Mouse (Mus musculus) telencephalon, adult 2 months (tissue): ENCODE data around the gene Anks1b.

Experiments used
- DNase-seq: peaks from one replicate; pipeline ENCODE4 v3.0.0-alpha.2; 2011; ENCODE audit warnings: low read depth, low spot score

Anks1b gene

DNA sequence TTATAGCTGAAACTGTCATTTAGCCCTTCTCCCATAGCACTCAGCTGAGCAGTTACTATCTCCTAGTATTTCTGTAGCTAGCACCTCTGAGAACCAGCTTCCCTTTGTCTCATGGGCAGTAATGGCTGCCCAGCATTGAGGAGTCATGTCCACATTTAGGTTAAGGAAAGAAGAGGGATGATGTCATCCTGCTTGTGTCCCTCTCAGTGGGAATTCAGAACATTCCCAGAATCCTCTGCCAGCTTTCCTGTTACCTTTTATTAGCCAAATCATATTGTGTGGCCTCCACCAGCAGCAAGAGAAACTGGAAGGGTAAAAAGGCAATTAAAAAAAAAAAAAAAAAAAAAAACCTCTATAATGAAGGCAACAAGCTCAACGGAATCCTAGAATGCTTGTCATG, 851.6 kb downstream of the Anks1b start:
- no peak for DNase-seq

DNA sequence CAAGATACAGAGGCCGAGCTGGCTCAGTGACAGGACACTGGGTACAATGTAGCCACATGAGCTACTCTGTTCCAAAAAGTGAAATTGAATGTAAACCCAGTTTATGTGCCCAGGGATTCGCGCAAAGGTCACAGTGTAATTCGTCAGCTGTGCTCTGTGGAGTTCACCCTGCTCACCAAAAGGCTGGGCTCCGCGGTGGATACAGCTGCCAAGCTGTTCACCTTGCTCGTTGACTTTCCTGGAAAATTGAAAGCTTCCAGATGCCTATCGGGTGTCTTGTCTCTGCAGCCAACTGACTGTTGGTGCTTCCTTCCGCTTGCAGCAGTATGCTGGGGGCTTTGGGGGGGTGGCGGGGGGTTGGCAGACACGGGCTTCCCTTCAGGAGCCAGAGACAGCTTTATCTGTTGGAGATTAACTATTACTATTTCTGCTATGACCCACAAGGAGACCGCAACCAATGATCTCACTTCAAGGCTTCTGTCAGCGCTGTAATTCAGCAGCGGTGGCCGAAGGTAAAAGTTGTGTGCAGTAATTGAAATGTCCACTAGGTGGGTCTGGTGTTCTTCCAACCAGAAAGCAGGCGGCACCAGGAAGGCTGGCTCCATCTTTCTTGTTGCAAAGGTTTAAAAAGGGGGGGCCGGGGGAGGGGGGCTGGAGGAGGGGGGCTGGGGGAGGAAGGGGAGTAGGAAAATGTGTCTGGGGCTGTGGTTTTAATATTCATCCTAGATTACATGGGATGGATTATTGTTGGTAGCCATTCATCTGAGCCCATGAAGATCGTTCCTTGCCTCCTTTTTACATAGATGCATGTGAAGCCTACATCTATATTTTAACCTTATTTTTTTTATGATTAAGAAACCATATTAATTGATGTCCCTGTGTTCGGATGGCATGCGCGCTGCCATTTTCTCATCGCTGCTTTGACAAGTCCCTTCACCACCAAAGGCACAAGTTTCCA, 855.4 kb downstream of the Anks1b start:
- peak; percentile 85 for DNase-seq

DNA sequence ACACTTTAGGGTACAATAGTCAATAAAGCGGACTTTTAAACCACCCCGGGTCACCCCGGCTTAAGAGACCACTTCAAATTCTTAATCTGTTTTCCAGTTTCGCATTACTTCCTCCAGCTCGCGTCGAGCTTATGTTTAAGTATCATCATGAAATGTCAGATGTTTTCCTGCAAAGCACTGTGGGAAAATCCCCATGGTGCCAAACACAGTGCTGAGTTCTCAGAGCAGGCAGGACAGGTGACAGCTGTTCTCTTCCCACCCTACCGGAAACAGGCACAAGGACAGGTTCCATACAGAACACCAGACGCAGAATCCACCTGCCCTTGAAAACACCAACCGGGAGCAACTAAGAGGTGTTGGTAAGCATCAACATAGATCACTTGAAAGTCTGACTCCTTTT, 856.2 kb downstream of the Anks1b start:
- DNase-seq: no peak

DNA sequence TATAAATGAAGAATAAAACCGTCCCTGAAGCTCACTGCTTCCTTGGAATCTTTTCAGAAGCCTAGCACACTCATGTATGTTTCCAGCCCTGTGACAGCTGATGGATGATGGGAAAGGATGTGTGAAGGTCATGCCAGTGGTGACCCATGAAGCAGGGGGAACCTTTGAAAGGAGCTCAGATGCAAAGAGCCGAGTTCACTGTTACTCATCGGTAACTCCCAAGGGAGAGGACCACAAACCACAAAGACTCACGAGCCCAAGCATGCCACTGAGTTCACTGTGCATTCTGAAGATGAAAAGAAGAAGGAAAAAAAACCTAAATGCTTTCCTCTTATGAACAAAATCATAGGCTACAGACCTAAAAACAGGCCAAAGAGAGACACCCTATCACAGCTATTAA, 859.5 kb downstream of the Anks1b start:
- DNase-seq: no peak

DNA sequence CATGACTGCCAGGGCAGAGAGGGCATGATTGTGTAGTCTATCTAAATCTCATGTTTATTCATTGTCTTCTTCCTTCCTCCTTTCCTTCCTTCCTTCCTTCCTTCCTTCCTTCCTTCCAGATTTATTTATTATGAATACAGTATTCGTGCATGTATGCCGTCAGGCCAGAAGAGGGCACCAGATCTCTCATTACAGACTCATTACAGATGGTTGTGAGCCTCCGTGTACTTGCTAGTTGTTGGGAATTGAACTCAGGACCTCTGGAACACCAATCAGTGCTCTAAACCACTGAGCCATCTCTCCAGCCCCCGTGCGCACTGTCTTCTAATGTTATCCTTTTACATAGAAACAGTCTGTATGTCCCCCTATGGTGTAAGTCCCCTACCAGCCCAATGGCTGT, 860.3 kb downstream of the Anks1b start:
- no peak for DNase-seq

DNA sequence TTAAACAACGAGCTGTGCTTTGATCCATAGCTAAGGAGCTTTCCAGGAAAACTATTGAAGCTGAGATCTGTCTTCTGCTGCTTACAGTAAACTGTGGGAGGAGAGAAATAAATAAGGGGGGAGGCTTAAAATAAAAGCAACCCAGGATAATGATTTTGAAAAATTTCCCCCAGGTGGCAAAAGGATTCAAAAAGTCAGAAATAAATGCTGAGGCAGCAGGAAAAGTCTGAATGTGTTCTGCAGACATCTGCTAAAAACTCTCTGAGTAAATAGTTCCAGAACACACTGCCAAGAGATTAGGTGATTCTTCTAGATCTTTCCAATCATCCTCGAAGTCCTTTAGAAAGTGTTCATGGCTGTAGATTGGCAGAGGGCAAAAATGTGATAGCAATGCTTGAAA, 865.2 kb downstream of the Anks1b start:
- DNase-seq: no peak

DNA sequence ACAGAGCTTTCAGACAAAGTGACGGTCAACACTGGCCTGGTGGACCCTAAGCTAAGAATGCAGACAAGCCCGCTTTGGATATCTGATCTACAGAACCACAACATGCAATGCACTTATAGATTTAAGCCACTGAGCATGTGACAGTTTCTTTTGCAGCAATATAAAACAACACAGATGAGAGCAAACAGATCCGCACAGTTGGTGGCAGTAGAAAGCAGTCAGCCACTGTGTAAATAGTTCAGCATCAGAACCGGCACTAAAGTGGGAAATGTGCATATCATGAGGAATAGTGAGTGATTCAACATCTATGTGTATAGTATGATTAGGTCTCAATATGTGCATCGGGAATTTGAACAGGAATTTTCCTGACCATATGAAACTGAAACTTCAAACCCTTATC, 867.6 kb downstream of the Anks1b start:
- DNase-seq: no peak

DNA sequence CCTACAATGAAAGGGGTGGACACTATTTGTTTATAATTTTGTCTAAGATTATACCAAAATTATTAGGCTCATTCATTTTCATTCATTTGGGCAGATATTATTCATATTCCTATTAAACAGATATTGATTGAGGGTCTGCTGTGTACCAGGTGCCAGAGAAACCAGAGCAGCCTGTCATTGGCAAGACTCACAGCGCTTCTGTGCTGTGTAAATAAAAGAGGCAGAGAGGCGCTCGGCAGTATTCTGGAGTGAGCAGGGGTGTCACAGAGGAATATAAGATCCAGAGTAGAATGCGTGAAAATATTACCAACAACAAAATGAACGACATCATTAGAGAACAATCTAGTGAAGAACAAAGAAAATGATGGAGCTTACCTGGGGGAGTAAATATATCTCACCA, 878.6 kb downstream of the Anks1b start:
- no peak for DNase-seq

DNA sequence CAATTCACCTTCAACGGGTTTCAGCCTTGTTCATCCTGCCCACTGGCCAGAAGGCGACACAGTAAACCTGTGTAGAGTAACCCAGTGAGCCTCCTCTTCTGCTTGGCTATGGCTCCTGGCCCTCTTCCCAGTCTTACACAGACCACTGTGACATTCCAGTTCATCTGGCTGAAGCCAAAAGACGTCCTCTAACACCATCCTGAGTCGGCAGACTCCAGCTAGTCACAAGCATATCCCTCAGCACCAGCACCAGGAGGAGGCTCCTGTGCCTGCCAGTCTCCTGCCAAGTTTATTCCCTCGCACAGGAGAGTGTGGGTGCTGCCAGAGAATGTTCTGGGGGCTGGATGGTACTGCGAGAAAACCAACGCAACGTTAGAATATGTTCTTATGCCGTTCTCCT, 879.8 kb downstream of the Anks1b start:
- peak; percentile 90 for DNase-seq

DNA sequence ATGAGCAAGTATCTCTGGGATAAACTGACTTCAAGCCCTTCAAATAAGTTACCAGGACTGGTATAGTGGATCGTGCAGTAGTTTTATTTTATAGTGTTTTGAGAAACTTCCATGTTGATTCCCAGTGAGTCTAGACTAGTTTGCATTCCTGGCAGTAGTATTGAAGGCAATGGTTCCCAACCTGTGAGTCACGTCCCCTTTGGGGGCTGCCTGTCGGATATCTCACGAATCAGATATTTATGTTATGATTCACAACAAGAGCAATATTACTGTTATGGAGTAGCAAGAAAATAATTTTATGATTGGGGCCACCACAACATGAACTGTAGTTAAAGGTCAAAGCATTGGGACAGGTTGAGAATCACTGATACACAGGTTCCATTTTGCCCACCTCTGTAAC, 884.5 kb downstream of the Anks1b start:
- no peak for DNase-seq

DNA sequence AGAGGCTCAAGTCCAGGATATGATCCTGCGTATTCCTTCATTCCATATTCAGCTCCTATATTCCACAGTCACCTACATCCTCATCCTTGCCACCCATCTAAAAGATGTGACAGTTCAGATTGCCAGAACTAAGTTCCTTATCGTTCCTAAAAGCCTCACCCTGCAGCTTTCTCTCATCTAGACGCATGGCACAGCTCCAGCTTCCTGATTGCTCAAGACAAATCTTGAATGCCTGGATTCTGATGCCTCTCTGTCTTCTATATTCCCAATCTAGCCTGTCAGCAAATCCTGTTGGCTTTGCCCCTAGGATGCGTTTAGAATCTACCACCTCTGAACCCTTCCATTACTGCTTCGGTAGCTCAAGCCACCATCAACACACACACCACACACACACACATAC, 886.6 kb downstream of the Anks1b start:
- no peak for DNase-seq

DNA sequence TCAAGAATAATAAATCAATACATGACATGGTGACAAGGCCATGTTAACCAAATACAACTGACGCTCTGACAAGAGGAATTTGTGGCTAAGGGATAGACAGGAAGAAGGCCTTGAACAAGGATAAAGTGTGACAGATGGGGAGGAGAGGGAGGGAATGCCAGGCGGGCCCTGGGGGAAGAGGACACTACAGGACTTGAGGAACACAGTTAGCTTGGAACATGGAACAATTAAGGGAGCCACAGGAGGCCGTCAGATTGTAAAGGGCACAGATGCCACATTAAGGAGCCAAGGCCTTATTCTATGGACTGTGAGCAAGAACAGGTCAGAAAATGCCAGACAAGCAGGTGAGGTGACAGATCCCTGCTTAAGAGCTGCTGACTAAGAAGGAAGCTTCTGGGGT, 893.0 kb downstream of the Anks1b start:
- no peak for DNase-seq

DNA sequence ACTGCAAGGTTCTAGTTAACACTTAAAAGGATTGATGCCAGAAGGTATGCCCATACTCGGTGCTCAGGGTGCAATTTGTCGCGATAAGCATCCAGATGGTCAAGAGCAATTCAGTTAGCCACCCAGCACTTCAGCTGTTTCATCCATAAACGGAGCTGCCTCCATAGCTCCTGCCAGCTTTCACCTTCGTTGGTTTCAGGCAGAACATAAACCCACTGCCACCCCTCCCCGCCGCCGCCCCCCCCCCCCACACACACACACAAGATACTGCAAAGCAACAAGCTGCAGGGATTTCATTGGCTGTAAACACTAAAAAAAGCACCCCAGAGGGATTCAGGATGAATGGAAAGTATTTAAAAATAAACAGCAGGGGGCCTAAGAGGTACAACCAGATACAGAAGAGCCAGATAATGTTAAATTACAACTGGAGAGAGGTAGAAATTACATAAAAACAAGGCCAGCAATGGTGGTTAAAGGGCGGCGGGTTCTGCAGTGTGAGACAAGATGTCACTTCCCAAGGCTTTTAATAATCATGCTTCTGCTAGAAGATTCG, 897.2 kb downstream of the Anks1b start:
- no peak for DNase-seq

DNA sequence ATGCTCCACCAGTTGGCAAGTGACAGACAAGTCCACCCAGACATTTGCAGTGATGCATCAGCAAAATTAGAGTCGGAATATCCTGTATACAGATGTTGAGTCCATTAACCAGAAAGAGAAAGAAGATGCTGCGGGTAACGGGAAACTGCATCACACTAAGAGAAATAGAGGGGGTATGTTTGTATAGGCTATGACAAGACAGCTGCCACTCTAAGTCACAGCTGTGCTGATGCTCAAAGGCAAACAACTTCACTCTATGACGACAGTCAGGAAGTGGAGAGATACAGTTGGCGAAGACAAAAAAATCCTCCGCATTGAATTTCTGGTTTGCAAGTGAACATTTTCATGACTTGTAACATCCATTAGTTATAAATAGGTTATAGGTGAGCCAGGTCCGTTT, 897.7 kb downstream of the Anks1b start:
- no peak for DNase-seq

DNA sequence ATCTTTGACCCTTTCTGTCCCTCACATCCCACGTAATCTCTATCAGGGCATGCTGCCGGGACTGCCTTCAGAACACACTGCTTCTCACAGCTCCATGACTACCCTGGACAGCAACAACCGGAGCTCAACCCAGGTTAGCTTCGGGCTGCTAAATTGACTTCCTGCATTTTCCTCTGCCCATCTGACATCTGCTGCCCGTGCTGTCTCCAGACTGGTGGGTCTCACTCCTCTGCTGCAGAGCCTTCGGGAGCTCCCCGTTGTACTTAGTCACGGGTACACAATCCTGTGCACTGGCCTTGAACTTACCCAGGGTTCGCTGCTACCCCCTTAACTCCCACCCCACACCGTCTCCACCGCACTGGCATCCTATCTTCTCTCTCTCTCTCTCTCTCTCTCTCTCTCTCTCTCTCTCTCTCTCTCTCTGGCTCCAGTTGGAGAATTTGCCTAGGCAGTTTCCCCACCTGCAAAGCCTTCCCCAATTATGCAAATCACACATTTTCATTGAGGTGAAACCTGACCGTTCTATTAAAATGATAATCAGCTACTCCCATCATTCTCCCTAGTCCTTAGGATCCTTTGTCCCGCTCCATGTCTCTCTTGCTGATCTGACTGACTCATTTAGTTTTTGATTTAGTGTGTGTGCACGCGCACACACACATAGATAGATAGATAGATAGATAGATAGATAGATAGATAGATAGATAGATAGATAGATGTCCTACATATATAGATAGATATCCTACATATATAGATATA, 898.3 kb downstream of the Anks1b start:
- no peak for DNase-seq

DNA sequence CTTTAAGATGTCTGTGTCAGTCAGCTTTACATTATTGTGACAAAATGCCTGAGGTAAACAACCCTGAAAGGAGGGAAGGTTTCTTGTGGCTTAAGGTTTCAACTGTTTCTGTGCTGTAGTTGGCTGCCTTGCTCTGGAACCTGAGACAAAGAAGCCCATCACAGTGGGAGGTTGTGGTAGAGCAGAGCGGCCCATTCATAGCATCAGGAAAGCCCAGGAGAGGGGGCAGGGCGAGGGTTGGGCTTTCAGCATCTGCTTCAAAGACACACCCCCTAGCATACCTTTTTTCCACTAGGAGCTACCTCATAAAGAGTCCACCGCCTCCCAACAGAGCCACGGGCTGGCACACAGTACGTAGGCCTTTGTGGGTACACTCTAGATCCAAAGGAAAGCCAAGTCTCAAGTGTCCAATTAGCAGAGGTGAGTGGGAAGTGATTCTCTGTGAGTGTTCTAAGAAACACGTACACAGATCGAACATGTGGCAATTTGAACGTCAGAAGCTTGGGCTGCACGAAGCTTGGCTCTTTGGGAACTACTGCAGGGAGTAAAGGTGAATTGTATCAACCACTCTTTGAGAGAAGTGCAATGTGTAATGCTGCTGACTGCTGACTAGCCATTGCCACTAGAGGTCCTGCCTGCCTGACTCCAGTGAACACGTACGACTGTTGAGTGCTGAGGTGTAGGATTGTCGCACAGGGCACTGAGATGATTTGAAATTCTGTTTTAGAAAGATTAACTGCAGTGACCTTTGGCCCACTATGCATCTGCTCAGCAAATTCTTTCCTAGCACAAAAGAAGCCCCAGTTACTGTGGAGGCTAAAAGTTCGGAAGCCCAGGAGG, 906.5 kb downstream of the Anks1b start:
- DNase-seq: no peak

DNA sequence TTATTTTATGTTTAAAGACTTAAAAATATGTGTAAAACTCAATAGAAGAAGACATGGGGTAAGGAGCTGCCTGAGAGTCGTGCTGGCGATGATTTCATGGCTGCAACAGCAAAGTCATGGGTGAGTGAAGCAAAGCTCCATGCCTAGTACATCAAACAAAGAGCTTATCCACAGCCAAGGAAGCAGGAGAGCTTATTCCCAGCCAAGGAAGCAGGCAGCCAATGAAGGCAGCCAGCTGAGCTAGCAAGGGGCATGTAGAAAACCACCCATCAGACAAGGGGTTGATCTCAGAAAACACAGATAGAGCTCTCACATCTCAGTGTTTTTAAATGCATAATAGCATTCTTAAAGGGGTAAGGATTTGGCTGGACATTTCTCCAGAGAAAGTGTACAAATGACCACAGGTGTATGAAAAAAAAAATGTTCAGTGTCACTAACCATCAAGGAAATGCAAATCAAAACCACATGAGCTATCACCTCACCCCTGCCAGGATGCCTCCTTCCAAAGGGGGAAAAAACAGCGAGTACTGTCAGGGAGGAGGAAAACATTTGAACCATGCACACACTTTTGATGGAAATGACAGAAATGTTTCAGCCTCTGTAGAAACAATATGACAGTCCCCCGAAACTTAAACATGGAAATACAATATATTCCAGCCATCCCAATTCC, 911.8 kb downstream of the Anks1b start:
- no peak for DNase-seq

DNA sequence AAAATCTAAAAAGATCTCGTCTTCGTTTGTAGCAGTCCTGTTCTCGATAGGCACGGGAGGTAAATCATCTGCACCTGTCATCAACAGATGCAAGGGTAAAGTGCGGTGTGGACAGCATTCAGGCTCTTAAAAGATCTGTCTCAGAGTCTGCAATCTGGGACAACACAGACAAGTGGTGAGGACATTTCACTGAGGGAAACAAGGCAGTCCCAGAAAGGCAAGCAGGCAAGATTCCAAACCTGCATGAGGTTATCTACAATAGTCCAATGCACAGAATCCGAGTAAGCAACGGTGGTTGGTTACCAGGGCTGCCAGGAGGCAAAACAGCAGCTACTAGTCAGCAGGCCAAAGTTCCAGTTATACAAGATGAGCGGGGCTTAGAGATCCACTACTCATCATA, 912.4 kb downstream of the Anks1b start:
- no peak for DNase-seq

DNA sequence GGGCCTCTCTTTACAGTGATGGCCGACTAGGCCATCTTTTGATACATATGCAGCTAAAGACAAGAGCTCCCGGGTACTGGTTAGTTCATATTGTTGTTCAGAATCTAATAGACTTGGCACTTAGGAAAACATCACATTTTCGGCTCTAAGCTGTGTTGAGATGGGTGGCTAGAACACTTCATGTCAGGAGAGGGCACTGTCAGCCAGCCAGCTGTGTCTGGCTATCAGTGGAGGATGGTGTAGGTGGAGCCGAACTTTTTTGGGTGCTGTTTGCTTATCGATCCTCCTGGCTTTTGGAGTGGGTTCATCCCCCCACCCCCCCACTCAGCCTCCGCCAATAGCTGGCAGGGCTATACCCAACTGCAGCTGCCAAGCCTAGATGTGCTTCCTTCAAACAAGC, 929.8 kb downstream of the Anks1b start:
- no peak for DNase-seq

DNA sequence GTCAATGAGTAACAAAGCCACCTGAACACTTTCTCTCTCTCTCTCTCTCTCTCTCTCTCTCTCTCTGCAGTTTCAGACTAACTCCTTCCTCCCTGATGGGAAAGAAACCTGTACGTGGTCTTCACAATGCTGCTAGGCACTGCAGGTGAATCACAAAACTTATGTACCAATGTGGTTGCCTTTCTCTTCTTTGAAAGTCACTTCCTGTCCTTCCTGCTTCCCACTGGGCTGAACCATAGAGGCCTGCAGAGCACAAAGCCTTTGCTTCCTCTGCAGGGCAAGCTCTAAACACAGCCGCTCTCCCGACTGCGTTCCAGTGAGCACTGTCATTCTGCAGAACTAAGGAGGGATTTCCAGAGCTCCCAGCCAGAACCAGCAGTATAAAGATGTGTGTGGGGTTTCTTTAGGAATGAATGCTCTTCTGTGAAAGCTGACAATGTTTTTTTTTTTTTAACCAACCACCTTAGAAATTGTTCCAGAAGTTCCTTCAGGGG, 931.3 kb downstream of the Anks1b start:
- no peak for DNase-seq
